Mouse (Mus musculus) liver, embryonic 13.5 days (tissue): ENCODE measurements around the gene A930033H14Rik. TPM values are rescaled to one million over a fixed set of nuclear protein-coding genes. Genes with fewer than 3 reads are reported as not detected.

ENCODE experiments used
- ATAC-seq: fragments of 200-750 bp; cut with Nextera tagmentation; 2 replicates; pipeline ENCODE4 v1.8.0; 2017; ENCODE audit warnings: low read depth, mild to moderate bottlenecking, moderate number of reproducible peaks, moderate library complexity
- DNase-seq: peaks from one replicate; pipeline ENCODE4 v3.0.0; 2022
- H3K27ac ChIP-seq: fragments of 300-500 bp; sonication (generic); 2 replicates; pipeline ENCODE4 v1.5.1; 2015; ENCODE audit warnings: moderate library complexity, mild to moderate bottlenecking, inconsistent platforms
- H3K27me3 ChIP-seq: fragments of 300-500 bp; sonication (generic); 2 replicates; pipeline ENCODE4 v1.6.1; 2015; ENCODE audit warnings: mild to moderate bottlenecking, inconsistent platforms
- H3K36me3 ChIP-seq: fragments of 300-500 bp; sonication (generic); 2 replicates; pipeline ENCODE4 v1.6.1; 2015; ENCODE audit warnings: mild to moderate bottlenecking, inconsistent platforms
- H3K4me1 ChIP-seq: fragments of 300-500 bp; sonication (generic); replicated peaks from 2 replicates; pipeline ENCODE4 v1.6.1; 2015; ENCODE audit warnings: inconsistent platforms
- H3K4me2 ChIP-seq: fragments of 300-500 bp; sonication (generic); 2 replicates; pipeline ENCODE4 v1.6.1; 2015; ENCODE audit warnings: inconsistent platforms, mild to moderate bottlenecking, moderate library complexity
- H3K4me3 ChIP-seq: fragments of 300-500 bp; sonication (generic); replicated peaks from 2 replicates; pipeline ENCODE4 v1.5.1; 2015; ENCODE audit warnings: mild to moderate bottlenecking, inconsistent platforms
- H3K9ac ChIP-seq: fragments of 300-500 bp; sonication (generic); 2 replicates; pipeline ENCODE4 v1.6.1; 2015; ENCODE audit warnings: mild to moderate bottlenecking, inconsistent platforms
- H3K9me3 ChIP-seq: fragments of 300-500 bp; sonication (generic); replicated peaks from 2 replicates; pipeline ENCODE4 v1.6.1; 2016; ENCODE audit warnings: inconsistent platforms
- WGBS: fragments of 180-500 bp; shearing (Covaris S2); methylation state at CpG from one replicate; pipeline ENCODE4 v1.1.7; 2015; ENCODE audit not compliant: insufficient replicate concordance; 5-methylcytosine and 5-hydroxymethylcytosine counted together
- polyA plus RNA-seq: library from polyadenylated mRNA; unstranded; fragments of >200 nt; fragmentation: Nextera tagmentation; extraction: Ambion mirVana; gene quantifications from 2 replicates; pipeline ENCODE4 v1.2.1, GENCODE M21; 2015

A930033H14Rik gene
- polyA plus RNA-seq, 1 experiment from 2014 or later: 0.39 TPM

DNA sequence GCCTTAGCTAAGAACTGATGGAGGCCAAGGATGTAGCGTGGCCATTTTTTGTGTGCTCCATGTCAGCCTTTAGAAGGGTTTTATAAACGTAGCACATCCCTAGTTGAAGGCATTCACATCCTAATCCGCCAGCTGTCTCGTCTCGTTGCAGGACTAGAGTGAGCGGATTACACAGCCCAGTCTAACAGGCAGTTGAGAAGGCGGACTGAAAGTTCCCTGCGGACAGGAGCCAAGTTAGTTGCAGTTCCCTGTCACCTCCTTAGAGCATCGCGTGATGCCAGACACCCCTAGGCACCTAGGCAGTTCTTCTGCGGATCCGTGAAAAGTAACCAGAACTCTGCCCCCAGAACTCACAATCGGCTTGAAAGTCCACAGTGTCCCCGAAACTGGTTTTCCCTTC is 922 bp downstream of the A930033H14Rik start:
- DNase-seq: no peak
- WGBS: 3% methylated on average over 14 of the region's 14 CpGs
- H3K27ac ChIP-seq: peak overlapping the region; percentile 87
- no peak for ATAC-seq
- H3K27me3 ChIP-seq: peaks cover 33% of the 10 kb centered on the region
- H3K4me3 ChIP-seq: peak overlapping the region; percentile 61
- 0 out of 2 replicates have a peak, but pooled peaks cover 2% of the 10 kb centered on the region for H3K36me3 ChIP-seq
- H3K9me3 ChIP-seq: no peaks in the 10 kb centered on the region
- H3K4me1 ChIP-seq: peaks cover 33% of the 10 kb centered on the region
- H3K9ac ChIP-seq: peak overlapping the region; percentile 74
- H3K4me2 ChIP-seq: peak overlapping the region; percentile 75

GRCm38 (mm10) chr10:69211560-69211959 is 1.3 kb downstream of the A930033H14Rik start:
- WGBS: 13% methylated on average over 8 of the region's 8 CpGs
- Histone ChIP-seq H3K9me3 (no peaks in the 10 kb centered on the region), H3K36me3 (0 out of 2 replicates have a peak, but pooled peaks cover 2% of the 10 kb centered on the region), H3K4me1 (peaks cover 33% of the 10 kb centered on the region), H3K27ac (peak overlapping the region; percentile 87; the same call in 1 of the 2 replicates), H3K27me3 (peaks cover 33% of the 10 kb centered on the region), H3K9ac (peak overlapping the region; percentile 74; the same call in 1 of the 2 replicates), H3K4me2 (peak overlapping the region; percentile 75), H3K4me3 (peak overlapping the region; percentile 61)
- DNase-seq (no peak), ATAC-seq (no peak)

DNA sequence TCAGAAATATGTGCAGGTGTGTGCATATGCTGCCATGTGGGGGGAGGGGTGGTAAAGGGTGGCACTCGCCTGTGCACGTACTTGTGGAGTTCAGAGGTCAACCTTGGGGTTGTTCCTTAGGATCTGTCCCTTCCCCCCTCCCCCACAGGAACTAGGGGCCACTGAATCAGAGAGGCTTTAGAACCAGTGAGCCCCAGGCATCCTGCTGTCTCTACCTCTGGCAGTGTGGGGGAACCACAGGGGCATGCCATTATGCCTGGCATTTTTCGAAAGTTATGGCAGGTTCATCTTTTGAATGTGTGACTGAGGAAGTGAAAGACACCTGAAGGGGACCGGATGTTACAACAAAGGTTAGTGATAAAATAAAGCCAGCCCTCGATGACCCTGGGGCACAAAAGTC is 2.2 kb downstream of the A930033H14Rik start:
- no peak overlapping the region for H3K4me3 ChIP-seq
- WGBS: 54% methylated on average over 5 of the region's 5 CpGs
- no peak overlapping the region for H3K9ac ChIP-seq
- no peak for DNase-seq
- peaks cover 33% of the 10 kb centered on the region for H3K4me1 ChIP-seq
- ATAC-seq: no peak
- H3K36me3 ChIP-seq: 0 out of 2 replicates have a peak, but pooled peaks cover 2% of the 10 kb centered on the region
- H3K27ac ChIP-seq: no peak overlapping the region
- H3K9me3 ChIP-seq: no peaks in the 10 kb centered on the region
- H3K4me2 ChIP-seq: no peak overlapping the region
- H3K27me3 ChIP-seq: peaks cover 33% of the 10 kb centered on the region

- H3K4me2 ChIP-seq: no peak overlapping the region
- H3K9me3 ChIP-seq: no peaks in the 10 kb centered on the region
- ATAC-seq (no peak), DNase-seq (no peak)
- 88% methylated on average over 10 of the region's 10 CpGs for WGBS
- H3K36me3 ChIP-seq: 0 out of 2 replicates have a peak, but pooled peaks cover 2% of the 10 kb centered on the region
- H3K27ac ChIP-seq: no peak overlapping the region
- H3K9ac ChIP-seq: no peak overlapping the region
- H3K27me3 ChIP-seq: peaks cover 33% of the 10 kb centered on the region
- no peak overlapping the region for H3K4me3 ChIP-seq
- H3K4me1 ChIP-seq: peaks cover 33% of the 10 kb centered on the region
Measured at GRCm38 (mm10) chr10:69210006-69210405, 2.9 kb downstream of the A930033H14Rik start.

GRCm38 (mm10) chr10:69208705-69209104 is 4.2 kb downstream of the A930033H14Rik start:
- Histone ChIP-seq H3K27ac (no peak overlapping the region), H3K27me3 (peaks cover 27% of the 10 kb centered on the region), H3K9me3 (no peaks in the 10 kb centered on the region), H3K36me3 (0 out of 2 replicates have a peak, but pooled peaks cover 2% of the 10 kb centered on the region), H3K4me3 (no peak overlapping the region), H3K4me2 (no peak overlapping the region), H3K9ac (no peak overlapping the region), H3K4me1 (peaks cover 24% of the 10 kb centered on the region)
- no peak for ATAC-seq
- 75% methylated on average over 3 of the region's 3 CpGs for WGBS
- no peak for DNase-seq

GRCm38 (mm10) chr10:69207981-69208630 is 4.8 kb downstream of the A930033H14Rik start:
- WGBS: 72% methylated on average over 15 of the region's 15 CpGs
- ATAC-seq (no peak), DNase-seq (no peak)
- no peaks in the 10 kb centered on the region for H3K9me3 ChIP-seq
- peaks cover 19% of the 10 kb centered on the region for H3K4me1 ChIP-seq
- no peak overlapping the region for H3K4me2 ChIP-seq
- 0 out of 2 replicates have a peak, but pooled peaks cover 2% of the 10 kb centered on the region for H3K36me3 ChIP-seq
- H3K27me3 ChIP-seq: peaks cover 21% of the 10 kb centered on the region
- H3K9ac ChIP-seq: no peak overlapping the region
- no peak overlapping the region for H3K27ac ChIP-seq
- no peak overlapping the region for H3K4me3 ChIP-seq

DNA sequence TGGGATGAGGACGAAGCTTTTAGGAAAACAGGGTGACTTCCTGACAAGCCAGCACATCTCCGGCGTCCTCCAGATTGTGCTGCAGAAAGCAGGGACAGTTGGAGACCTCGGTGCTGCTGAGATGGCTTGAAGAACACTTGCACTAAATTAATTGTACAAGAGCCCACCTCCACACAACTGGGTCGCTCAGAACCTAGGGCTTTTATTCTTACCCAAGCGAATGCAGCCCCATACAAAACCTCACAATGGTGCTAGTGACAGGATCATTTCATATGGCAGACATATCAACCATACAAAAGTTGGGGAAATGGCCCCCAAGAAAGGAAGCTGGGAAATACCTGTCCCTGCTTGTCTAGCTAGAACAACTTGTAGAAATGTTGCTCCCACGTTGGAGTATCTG is 5.4 kb downstream of the A930033H14Rik start:
- 56% methylated on average over 7 of the region's 7 CpGs for WGBS
- Histone ChIP-seq H3K36me3 (0 out of 2 replicates have a peak, but pooled peaks cover 2% of the 10 kb centered on the region), H3K27me3 (peaks cover 15% of the 10 kb centered on the region), H3K4me3 (no peak overlapping the region), H3K4me1 (peaks cover 14% of the 10 kb centered on the region), H3K9ac (no peak overlapping the region), H3K27ac (no peak overlapping the region), H3K9me3 (no peaks in the 10 kb centered on the region), H3K4me2 (no peak overlapping the region)
- ATAC-seq (no peak), DNase-seq (no peak)

GRCm38 (mm10) chr10:69206081-69206480 is 6.8 kb downstream of the A930033H14Rik start:
- Histone ChIP-seq H3K9ac (no peak overlapping the region), H3K9me3 (no peaks in the 10 kb centered on the region), H3K4me1 (peaks cover 2% of the 10 kb centered on the region; the same call in 1 of the 2 replicates), H3K36me3 (0 out of 2 replicates have a peak, but pooled peaks cover 2% of the 10 kb centered on the region), H3K27me3 (peaks cover under 1% of the 10 kb centered on the region), H3K4me3 (no peak overlapping the region), H3K27ac (no peak overlapping the region), H3K4me2 (no peak overlapping the region)
- DNase-seq (no peak), ATAC-seq (no peak)
- 71% methylated on average over 6 of the region's 6 CpGs for WGBS

GRCm38 (mm10) chr10:69204677-69205400 is 8.1 kb downstream of the A930033H14Rik start:
- no peaks in the 10 kb centered on the region; the same call in 1 of the 2 replicates for H3K4me1 ChIP-seq
- DNase-seq (no peak), ATAC-seq (no peak)
- H3K9me3 ChIP-seq: no peaks in the 10 kb centered on the region
- no peak overlapping the region for H3K9ac ChIP-seq
- no peak overlapping the region for H3K27ac ChIP-seq
- H3K4me3 ChIP-seq: no peak overlapping the region
- 52% methylated on average over 8 of the region's 8 CpGs for WGBS
- H3K27me3 ChIP-seq: no peaks in the 10 kb centered on the region
- no peaks in the 10 kb centered on the region for H3K36me3 ChIP-seq
- H3K4me2 ChIP-seq: no peak overlapping the region

GRCm38 (mm10) chr10:69193721-69194120 is 19.2 kb downstream of the A930033H14Rik start:
- Histone ChIP-seq H3K4me3 (no peak overlapping the region), H3K4me1 (no peaks in the 10 kb centered on the region), H3K4me2 (no peak overlapping the region), H3K27ac (no peak overlapping the region), H3K36me3 (no peaks in the 10 kb centered on the region), H3K9me3 (no peaks in the 10 kb centered on the region), H3K9ac (no peak overlapping the region), H3K27me3 (no peaks in the 10 kb centered on the region)
- no peak for DNase-seq
- ATAC-seq: no peak
- WGBS: 72% methylated on average over 10 of the region's 10 CpGs

DNA sequence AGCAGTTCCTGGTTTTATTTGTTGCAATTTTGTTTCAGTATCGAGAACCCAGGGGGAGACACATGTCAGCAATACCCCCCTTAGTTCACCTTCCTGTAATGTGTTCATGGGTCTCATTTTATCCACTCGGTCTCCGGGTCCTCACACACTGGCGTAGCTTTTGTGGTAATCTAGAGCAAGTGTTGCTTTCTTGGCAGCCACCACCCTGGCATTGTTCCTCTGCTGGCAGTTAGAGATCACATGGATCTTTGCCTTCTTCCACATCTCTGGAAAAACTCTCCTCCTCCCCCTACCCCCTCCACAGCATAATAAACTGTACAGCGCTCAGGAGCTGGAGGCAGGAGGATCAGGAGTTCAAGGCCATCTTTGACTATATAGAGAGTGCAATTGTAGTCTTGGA is 20.6 kb downstream of the A930033H14Rik start:
- DNase-seq: no peak
- WGBS: 75% methylated on average over 5 of the region's 5 CpGs

More for the DNA sequence above, 20.6 kb downstream of the A930033H14Rik start:
- Histone ChIP-seq H3K27ac (no peak overlapping the region), H3K4me2 (no peak overlapping the region), H3K4me3 (no peak overlapping the region), H3K9ac (no peak overlapping the region), H3K36me3 (no peaks in the 10 kb centered on the region), H3K9me3 (no peaks in the 10 kb centered on the region), H3K27me3 (no peaks in the 10 kb centered on the region), H3K4me1 (no peaks in the 10 kb centered on the region)
- ATAC-seq: no peak
